Mouse (Mus musculus) NIH3T3 (cell line): Measurements from ENCODE around the gene Spen.

ENCODE experiments used
- DNase-seq: peaks from one replicate; pipeline ENCODE4 v3.0.0-alpha.2; 2012; ENCODE audit warnings: low read depth

Spen gene

GRCm38 (mm10) chr4:141446211-141446610, 92.2 kb downstream of the Spen start:
- DNase-seq = no peak

GRCm38 (mm10) chr4:141445328-141445720, 93.1 kb downstream of the Spen start:
- DNase-seq = no peak

GRCm38 (mm10) chr4:141444451-141445327, 93.7 kb downstream of the Spen start, which contains the start of gene Zbtb17:
Gene Zbtb17, plus strand, starts transcription at chr4:141444654.
- peak; percentile 93 for DNase-seq

DNA sequence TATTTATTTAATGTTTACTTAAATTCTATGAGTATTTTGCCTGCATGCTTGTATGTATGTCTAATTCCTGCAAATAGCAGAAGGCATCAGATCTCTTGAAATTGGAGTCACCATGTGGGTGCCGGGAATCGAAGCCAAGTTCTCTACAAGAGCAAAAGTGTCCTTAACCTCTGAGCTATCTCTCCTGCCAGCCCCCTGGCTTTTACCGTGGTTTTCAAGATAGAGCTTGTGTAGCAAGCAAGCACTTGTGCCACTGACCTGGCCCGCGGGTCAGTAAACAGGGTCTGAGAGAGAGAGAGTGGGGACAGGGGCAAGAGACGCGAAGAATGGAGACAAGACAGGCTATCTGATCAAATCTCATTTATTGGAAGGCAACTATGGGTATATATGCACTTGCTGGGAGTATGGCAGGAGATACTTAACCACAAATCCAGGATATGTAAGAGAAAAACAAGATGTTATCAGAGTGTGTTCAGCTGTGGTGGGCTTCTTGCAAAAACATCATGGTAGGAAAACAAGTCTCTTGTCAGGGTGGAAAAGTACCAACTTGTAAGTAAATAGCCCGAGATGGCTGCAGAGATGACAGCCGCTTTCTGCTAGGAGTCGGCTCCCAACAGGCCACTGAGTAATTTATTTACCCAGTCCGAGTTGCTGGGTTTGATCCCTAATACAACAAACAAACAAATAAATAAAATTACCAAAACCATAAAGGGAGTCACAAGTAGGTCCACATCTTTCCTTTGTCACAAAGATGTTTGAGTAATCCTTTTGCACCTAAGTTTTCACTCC, 94.6 kb downstream of the Spen start:
- no peak for DNase-seq

- no peak for DNase-seq
Measured at GRCm38 (mm10) chr4:141440877-141441276, 97.5 kb downstream of the Spen start.

- no peak for DNase-seq
Measured at GRCm38 (mm10) chr4:141439083-141439803, 99.2 kb downstream of the Spen start.

DNA sequence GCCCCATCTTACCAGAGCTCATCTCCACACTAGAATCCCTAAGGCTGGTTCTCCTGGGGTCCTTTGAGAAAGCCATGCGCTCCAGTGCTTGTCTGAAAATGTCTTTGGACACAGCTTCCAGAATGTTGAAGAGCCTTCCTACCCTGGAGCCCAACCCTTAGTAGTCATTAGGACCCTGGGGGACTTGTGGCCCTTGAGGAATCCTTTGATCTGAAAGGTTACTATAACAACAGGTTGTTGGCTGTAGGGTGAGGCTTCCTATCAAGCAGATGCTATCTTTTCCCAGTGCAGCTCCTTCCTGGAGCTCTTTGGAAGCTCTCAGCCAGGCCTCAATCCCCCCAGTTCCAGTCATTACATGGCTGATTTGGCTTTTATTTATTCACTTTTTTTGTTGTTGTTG, 102.4 kb downstream of the Spen start, which contains the start of gene Srarp:
Srarp (minus strand) TSS at position 132 of the 400 bp plus-strand sequence.
- no peak for DNase-seq

- DNase-seq = no peak
Measured at GRCm38 (mm10) chr4:141433191-141433590, 105.2 kb downstream of the Spen start.

DNA sequence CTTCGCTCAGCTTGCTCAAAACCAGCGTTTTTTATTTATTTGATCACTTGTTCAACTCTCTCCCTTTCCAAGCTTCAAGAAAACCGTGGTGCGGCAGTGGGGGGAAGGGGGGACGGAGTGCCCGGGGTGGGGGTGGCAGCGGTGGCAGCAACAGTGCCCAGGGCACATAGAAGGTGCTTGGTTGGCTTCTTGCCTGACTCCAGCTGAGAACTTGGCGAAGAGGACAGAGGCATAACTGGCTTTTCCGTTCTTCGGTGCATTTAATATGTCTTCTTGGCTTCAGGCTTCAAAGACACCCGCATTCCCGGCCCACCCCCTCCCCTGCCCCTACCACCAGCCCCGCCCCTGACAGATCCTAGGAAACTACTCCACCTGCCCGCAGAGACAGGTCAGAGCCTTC, 105.7 kb downstream of the Spen start:
- DNase-seq = no peak

GRCm38 (mm10) chr4:141430997-141431396, 107.4 kb downstream of the Spen start:
- peak; percentile 84 for DNase-seq

DNA sequence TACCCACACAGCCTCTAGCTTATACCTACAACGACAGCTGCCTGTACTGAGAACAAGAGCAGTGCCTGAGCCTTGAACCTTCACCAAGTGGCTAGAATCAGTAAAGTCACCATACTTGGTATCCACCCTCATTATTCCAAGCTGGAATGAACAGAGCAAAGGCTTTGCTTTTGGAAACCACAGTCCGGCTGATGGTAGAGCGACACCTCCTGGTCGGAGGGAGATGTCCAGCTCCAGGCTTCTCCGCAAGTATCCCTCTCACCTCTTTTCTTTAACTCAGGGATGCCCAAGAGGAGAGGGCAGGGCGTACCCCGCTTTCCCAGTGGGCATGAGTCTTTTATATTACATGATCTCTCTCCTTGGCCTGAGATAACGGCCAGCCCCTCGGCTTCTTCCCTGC, 108.5 kb downstream of the Spen start:
- peak; percentile 82 for DNase-seq

GRCm38 (mm10) chr4:141429381-141429780, 109.0 kb downstream of the Spen start:
- no peak for DNase-seq

GRCm38 (mm10) chr4:141427921-141428320, 110.5 kb downstream of the Spen start:
- no peak for DNase-seq

DNA sequence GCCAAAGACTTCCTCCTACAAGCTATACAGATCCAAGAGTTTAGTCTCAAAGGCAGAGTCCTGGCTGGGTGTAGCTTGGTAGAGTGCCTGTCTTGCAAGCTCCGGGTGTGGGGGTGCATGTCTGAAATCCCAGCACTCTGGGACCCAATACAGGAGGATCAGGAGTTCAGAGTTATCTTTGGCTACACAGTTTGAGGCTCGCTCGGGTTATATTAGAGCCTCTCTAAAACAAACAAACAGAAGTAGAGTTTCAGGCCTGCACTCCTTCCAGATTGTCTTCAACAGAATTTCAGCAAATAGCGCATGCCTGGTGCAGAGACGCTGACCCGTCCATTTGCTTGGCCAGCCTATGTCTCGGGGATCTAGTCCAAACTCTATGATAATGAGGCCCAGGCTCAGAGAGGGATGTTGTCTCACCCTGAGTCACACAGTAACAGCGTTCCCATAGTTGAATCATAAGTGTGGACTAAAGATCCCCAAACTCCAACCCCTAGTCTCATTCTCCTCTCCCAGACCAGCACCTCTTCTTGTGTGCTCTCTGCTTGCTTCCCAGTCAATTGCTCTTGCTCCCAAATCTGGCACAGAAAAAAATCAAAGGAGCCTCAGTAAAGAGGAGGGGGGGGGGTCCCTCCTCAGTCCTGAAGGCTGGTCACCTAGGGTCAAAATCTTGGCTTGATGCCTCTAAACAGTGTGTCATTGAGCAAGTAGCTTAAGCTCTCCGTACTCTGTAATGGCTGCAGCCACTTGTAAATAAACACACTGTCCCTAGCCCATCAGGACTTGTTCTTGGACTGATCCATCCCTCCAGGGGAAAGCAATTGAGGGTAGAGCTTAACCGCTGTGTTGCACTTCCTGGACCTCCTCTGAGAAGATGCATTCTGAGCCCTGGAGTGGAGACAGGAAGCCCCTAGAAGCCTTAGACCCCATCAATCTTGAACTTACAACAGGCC, 111.3 kb downstream of the Spen start:
- DNase-seq = peak; percentile 79

DNA sequence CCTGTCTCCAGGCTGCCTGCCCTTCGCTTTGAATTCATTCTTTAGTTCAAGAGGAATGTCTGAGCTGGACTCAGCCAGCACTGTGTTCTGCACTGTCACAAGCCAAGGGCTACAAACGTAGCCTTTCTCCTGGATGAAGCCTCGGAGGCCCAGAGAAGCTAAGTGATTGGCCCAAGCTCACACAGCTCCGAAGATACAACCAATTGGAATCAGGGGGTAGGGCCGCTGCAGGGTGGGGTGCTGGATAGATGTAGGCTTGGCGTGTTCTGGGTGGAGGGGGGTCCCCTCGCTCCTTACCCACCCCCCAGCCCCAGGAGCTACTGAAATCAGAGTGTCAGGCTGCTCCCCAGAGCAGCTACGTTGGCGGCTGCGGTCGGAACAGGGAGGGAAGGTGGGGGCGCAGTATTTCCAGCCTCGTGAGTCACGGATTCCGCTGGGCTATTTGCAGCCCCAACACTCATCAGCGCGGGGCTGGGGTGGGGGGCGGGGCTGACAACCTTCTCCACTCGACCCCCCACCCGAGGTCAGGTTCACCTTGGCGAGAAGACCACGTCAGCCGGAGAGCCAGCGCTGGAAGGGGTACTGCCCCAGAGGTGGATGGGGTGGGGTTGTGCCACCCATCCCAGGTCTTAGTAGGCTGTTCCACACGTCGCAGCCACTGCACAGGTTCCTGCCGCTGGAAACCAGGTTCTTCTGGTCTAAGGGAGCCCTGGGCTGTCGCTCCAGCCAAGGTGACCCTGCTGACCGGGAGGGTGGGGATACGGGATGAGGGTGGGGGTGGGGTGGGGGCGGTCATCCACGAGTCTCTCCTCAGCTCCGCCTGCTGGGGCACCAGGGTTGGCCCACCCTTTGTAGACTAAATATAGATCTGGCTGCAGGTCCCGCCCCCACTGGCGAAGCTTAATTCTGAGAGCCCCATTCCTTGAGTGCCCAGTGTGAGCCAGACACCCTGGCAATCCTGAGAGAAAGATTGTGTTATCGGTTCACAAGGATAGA, 112.6 kb downstream of the Spen start:
- DNase-seq = peak; percentile 92

GRCm38 (mm10) chr4:141423691-141424431, 114.5 kb downstream of the Spen start:
- DNase-seq = no peak

- DNase-seq = peak; percentile 63
Measured at GRCm38 (mm10) chr4:141423288-141423687, 115.1 kb downstream of the Spen start.

DNA sequence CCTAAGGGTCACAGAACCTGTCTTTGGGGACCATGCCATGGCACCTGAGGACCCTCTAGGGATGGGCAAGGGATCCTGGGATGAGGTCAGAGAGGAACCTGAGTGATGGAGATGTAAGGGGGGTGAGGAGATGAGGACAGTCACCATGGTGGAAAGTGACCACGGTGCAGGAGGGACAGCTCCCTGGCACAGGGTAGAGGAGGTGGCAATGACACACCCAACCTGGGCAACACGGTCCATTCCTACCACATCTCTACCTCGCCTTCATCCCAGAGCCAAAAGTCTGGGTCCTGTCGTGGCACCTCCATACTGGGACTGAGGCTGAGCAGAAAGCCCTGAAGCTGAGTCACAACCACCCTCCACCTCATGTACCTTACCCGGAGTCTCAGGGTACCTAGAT, 115.6 kb downstream of the Spen start:
- DNase-seq = no peak

GRCm38 (mm10) chr4:141421423-141421822, 117.0 kb downstream of the Spen start:
- peak; percentile 81 for DNase-seq
